Mouse (Mus musculus): ENCODE measurements around the gene Tnfsf12. TPM values are rescaled to one million over a fixed set of nuclear protein-coding genes. Genes with fewer than 3 reads are reported as not detected.

Tnfsf12 gene
- polyA plus RNA-seq, 1 experiment, result 5.5 TPM

DNA sequence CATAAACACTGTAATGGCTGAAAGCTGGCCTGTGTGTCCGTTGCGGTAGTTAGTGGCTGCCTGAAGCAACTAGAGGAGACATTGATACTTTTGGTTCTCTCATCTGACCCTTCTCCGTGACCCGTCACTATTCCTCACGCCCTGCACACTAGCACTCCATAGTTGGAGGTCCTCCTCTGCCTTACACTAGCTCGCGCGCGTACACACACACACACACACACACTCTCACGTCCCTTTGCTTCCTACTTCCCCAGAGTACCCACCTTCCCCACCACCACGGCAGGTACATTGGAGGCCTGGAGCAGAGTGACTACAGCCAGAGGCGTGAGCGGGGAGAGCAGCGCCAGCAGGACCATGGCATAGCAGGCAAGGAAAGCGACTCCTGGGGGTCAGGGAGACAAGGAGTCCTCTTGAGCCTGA lies 38.2 kb downstream of the Tnfsf12 start:
- peaks cover 23% of the 10 kb centered on the region for H3K79me2 ChIP-seq (ENCODE audit: control insufficient read depth, insufficient read depth)
- no peak overlapping the region for H3ac ChIP-seq (ENCODE audit: control insufficient read depth, insufficient read length)
- no peak overlapping the region for H3K4me3 ChIP-seq
- no peaks in the 10 kb centered on the region for H3K36me3 ChIP-seq (ENCODE audit: control insufficient read depth, insufficient read depth)
- no peaks in the 10 kb centered on the region for H3K27me3 ChIP-seq (ENCODE audit: control insufficient read depth, insufficient read depth, insufficient read length)
- no peak overlapping the region for H3K4me2 ChIP-seq (ENCODE audit: low read depth)
- TF ChIP-seq MAX (IDR thresholded peaks at IDR 0.05; ENCODE audit: low read depth) (no peak), POLR2A (IDR thresholded peaks at IDR 0.05; ENCODE audit: insufficient read length, low read depth) (peak; percentile 2)

DNA sequence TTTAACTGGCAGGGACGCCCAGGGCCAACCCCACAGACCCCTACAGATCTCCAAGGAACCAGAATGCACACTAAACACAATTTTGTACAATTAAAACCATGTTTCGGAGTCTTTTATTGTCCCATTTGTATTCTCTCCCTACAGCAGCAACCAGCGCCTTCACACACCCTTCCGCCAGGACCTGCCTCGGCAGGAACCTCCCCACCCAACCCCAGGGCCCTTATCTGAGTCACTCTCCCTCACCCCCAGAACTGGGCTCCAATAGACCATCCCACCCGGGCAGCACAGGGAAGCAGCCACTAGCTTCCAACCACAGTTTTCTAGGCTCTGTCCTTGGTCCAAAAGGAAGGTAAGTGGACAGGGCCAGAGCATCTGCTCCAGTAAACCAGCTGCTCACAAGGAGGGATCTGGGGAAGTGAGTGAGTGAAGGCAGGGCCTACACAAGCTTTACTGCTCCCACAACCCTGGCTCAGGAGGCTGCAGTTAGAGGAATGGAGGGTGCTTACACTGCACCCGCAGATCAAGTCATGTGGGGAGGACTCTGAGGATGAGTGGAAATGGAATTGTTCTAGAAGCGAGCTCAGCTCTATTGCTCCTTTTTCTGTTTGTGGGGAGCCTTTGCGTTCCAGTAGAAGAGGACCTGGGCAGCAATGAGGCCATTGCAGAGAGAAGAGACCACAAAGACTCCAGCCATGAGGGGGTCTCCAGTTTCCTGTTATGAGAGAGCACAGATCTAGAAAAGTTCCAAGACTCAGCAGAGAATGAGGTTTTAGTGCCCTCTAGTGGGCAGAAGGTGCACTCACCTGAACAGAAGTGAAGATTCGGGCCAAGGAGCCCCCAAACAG lies 38.8 kb downstream of the Tnfsf12 start:
- H3K27me3 ChIP-seq (ENCODE audit: control insufficient read depth, insufficient read depth, insufficient read length), result no peaks in the 10 kb centered on the region
- H3K4me2 ChIP-seq (ENCODE audit: low read depth), result no peak overlapping the region
- no peak for TF ChIP-seq MYOG (IDR thresholded peaks at IDR 0.05; ENCODE audit: control insufficient read depth in 1 of 3, insufficient read depth in 1 of 3, insufficient read length in 2 of 3, low read depth in 2 of 3)
- TF ChIP-seq POLR2A (IDR thresholded peaks at IDR 0.05; ENCODE audit: insufficient read length, low read depth), result no peak
- TF ChIP-seq MAX (IDR thresholded peaks at IDR 0.05; ENCODE audit: low read depth), result no peak
- TF ChIP-seq POLR2AphosphoS2 (IDR thresholded peaks at IDR 0.05; ENCODE audit: insufficient read length, low read depth), result no peak
- no peak for TF ChIP-seq CEBPB (IDR thresholded peaks at IDR 0.05; ENCODE audit: insufficient read depth, poor library complexity, severe bottlenecking)
- no peak for TF ChIP-seq TCF12 (IDR thresholded peaks at IDR 0.05; ENCODE audit: insufficient read depth, poor library complexity, severe bottlenecking)
- no peak for TF ChIP-seq REST (IDR thresholded peaks at IDR 0.05; ENCODE audit: insufficient read depth, insufficient read length)
- no peak for TF ChIP-seq SRF (IDR thresholded peaks at IDR 0.05; ENCODE audit: control insufficient read depth, insufficient read length, low read depth)
- TF ChIP-seq TCF3 (IDR thresholded peaks at IDR 0.05; ENCODE audit: insufficient read length, low read depth), result no peak
- no peak for TF ChIP-seq USF1 (IDR thresholded peaks at IDR 0.05; ENCODE audit: low read depth)
- TF ChIP-seq MYOD1 (IDR thresholded peaks at IDR 0.05; ENCODE audit: control insufficient read depth in 1 of 3, insufficient read length in 2 of 3, low read depth in 2 of 3), result no peak
- no peak for TF ChIP-seq E2F4 (IDR thresholded peaks at IDR 0.05; ENCODE audit: insufficient read depth)

GRCm38 (mm10) chr11:69656065-69656455 lies 39.6 kb downstream of the Tnfsf12 start:
- Histone ChIP-seq H3K4me3 (no peak overlapping the region), H3ac (ENCODE audit: control insufficient read depth, insufficient read length) (no peak overlapping the region), H3K36me3 (ENCODE audit: control insufficient read depth, insufficient read depth) (peaks cover 7% of the 10 kb centered on the region), H3K27me3 (ENCODE audit: control insufficient read depth, insufficient read depth, insufficient read length) (no peaks in the 10 kb centered on the region), H3K79me2 (ENCODE audit: control insufficient read depth, insufficient read depth) (peaks cover 15% of the 10 kb centered on the region), H3K4me2 (ENCODE audit: low read depth) (no peak overlapping the region)
- TF ChIP-seq E2F4 (IDR thresholded peaks at IDR 0.05; ENCODE audit: insufficient read depth) (no peak), MYOD1 (IDR thresholded peaks at IDR 0.05; ENCODE audit: control insufficient read depth in 1 of 3, insufficient read length in 2 of 3, low read depth in 2 of 3) (no peak), POLR2A (IDR thresholded peaks at IDR 0.05; ENCODE audit: insufficient read length, low read depth) (no peak), TCF3 (IDR thresholded peaks at IDR 0.05; ENCODE audit: insufficient read length, low read depth) (no peak), REST (IDR thresholded peaks at IDR 0.05; ENCODE audit: insufficient read depth, insufficient read length) (no peak), USF1 (IDR thresholded peaks at IDR 0.05; ENCODE audit: low read depth) (no peak)

More for the DNA sequence above, 38.8 kb downstream of the Tnfsf12 start:
- Histone ChIP-seq H3ac (ENCODE audit: control insufficient read depth, insufficient read length) (no peak overlapping the region), H3K36me3 (ENCODE audit: control insufficient read depth, insufficient read depth) (peaks cover 6% of the 10 kb centered on the region), H3K4me3 (no peak overlapping the region), H3K79me2 (ENCODE audit: control insufficient read depth, insufficient read depth) (peaks cover 23% of the 10 kb centered on the region)

GRCm38 (mm10) chr11:69655264-69656064 lies 40.2 kb downstream of the Tnfsf12 start, which contains the start of gene Sox15:
Sox15 (plus strand) TSS chr11:69655314.
- Histone ChIP-seq H3K27me3 (ENCODE audit: control insufficient read depth, insufficient read depth, insufficient read length) (no peaks in the 10 kb centered on the region), H3K79me2 (ENCODE audit: control insufficient read depth, insufficient read depth) (peaks cover 9% of the 10 kb centered on the region), H3K36me3 (ENCODE audit: control insufficient read depth, insufficient read depth) (peaks cover 10% of the 10 kb centered on the region), H3ac (ENCODE audit: control insufficient read depth, insufficient read length) (no peak within 1 kb of the TSS), H3K4me3 (no peak within 1 kb of the TSS), H3K4me2 (ENCODE audit: low read depth) (no peak within 1 kb of the TSS)
- TF ChIP-seq CEBPB (IDR thresholded peaks at IDR 0.05; ENCODE audit: insufficient read depth, poor library complexity, severe bottlenecking) (no peak), USF1 (IDR thresholded peaks at IDR 0.05; ENCODE audit: low read depth) (no peak), MAX (IDR thresholded peaks at IDR 0.05; ENCODE audit: low read depth) (no peak), E2F4 (IDR thresholded peaks at IDR 0.05; ENCODE audit: insufficient read depth) (no peak), TCF12 (IDR thresholded peaks at IDR 0.05; ENCODE audit: insufficient read depth, poor library complexity, severe bottlenecking) (no peak), REST (IDR thresholded peaks at IDR 0.05; ENCODE audit: insufficient read depth, insufficient read length) (no peak), MYOD1 (IDR thresholded peaks at IDR 0.05; ENCODE audit: control insufficient read depth in 1 of 3, insufficient read length in 2 of 3, low read depth in 2 of 3) (no peak), TCF3 (IDR thresholded peaks at IDR 0.05; ENCODE audit: insufficient read length, low read depth) (no peak), SRF (IDR thresholded peaks at IDR 0.05; ENCODE audit: control insufficient read depth, insufficient read length, low read depth) (no peak), POLR2A (IDR thresholded peaks at IDR 0.05; ENCODE audit: insufficient read length, low read depth) (no peak), POLR2AphosphoS2 (IDR thresholded peaks at IDR 0.05; ENCODE audit: insufficient read length, low read depth) (no peak), MYOG (IDR thresholded peaks at IDR 0.05; ENCODE audit: control insufficient read depth in 1 of 3, insufficient read depth in 1 of 3, insufficient read length in 2 of 3, low read depth in 2 of 3) (no peak)
